Mouse (Mus musculus): ENCODE results near the gene Adam15.

Gene Adam15

DNA sequence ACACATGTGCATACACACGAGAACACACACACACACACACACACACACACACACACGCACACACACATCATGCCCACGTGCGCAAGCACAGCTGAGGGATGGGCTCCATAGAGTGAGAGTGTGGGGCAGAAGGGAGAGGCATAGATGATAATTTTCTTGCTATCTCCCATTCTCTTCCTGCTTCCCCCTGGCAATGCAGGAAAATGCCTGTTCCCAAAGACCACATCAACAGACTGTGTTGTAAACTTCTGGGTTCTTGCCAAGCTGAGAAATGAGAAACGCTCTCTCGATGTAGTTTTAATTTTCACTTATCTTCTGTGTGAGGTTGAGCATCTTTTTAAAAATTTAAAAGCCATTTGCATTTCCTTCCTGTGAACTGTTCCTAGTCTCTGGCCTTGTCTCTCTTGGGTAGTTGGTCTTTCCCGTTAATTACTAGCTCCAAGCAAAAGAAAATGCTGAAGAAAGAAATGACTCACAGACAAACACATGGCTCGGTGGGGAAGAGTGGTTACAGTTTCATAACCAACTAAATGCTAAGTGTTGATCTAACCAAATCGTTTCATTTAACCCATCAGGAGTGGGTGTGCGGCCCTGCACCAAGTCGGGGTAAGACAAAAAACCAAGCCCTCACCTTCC lies 52.9 kb downstream of the Adam15 start:
- no peak for DNase-seq

DNA sequence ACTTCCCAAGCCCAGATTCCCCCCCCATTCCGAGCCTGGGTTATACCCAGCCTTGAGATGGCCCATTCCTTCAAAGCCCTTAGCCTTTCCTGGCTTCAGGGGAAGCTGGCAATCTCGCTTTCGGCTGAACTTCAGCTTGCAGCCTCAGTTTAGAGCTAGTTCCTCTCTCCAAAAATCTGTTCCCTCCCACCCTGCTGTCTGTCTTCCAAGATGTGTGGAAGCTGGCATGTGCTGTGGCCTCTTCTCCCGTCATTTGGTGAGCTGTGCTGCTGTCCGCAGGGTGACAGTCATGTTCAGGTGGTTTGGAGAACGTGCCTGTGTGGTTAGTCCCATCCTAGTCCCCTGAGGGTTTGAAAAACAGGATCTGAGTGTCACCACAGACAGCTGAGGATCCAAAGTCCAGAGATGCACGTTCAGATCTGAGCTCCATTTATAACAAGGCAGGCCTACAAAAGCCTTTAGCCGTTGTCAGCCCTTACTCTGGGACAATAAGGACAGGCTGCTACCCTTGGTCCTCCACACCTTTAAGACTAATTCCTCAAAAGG lies 54.0 kb downstream of the Adam15 start:
- no peak for DNase-seq

DNA sequence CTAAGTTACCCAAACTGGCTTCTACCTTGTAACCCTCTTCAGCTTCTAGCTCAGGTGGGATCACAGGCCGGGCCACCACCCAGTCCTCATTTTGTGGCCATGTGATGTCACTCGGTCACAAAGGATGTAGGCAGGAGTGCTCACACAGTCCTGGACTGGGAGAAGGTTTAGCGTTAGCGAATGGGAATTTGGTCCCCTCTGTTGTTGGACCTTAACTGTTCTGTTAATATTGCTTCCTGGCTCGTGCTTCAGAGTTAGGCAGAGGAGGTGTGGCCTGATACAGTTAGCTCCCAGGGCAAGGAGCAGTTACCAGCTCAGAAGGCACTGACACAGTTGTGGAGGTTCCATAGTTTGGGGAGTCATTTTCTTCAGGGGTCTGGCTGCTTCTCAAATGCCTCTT lies 55.6 kb downstream of the Adam15 start:
- no peak for DNase-seq

DNA sequence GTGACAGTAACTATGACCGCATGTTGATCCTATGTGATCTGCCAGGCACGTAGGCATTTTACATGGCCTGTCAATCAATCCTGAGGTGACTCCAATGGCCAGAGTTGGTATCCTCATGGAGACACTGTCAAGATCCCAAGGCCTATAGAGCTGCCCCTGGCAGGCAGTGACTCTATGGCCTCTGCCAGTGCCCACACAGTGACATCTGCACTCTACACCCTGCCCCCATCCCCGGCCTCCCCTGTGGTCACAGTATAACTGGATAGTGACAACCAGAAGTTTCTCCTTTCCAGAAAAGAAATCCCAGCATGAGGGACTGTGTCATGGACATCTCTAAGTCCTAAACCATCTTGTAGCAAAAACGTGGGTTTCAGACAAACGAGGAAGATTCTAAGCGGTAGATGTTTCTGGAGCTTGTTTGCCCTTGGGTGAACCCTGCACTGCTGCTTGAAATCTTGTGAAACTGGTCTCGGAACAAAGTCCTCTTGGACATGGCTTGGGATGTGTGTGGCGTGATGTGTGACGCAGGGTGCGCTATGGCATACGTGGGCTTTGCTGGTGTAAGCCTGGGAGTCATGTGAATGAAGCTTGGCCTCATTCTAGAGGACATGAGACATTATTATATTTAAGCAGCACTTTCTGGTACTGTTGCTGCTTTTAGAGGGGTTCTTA lies 56.4 kb downstream of the Adam15 start:
- no peak for DNase-seq

DNA sequence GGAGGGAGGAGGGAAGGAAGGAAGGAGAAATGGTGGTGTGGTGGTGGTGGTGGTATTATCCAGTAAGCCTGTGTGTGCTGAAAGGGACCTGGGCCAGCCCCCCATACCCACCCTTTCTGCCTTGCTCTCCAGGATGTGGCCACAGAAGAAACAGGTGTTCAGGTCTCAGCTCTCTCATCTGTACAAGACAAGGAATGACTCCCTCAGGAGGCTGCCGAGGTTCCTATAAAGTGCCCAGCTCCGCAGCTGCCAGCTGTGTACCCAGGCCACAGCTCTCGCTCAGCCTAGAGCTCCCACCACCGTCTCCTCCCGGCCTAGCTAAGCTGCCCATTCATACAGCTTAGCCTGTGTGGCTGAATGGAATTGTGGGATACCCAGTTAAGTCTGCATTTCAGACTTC lies 57.5 kb downstream of the Adam15 start:
- no peak for DNase-seq

DNA sequence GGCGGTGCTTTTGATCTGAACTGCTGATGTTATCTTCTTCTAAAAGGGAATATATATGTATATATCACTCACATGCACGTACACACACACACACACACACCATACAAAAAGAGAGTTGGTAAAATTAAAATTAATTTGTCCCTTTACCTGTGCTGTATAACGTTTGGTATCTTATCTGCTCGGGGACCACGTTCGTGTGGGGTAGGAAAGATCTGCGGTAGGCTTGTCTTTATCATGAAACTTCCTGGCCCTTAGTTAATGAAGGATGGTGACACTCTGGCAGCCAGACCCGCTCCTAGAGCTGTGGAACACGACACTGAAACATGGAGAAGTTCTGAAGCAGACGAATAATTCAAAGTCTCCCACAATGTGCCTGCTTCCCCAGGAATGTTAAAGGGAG lies 57.9 kb downstream of the Adam15 start:
- DNase-seq: no peak

All from cerebellum, postnatal 10 days (tissue).